8 mouse cellular contexts compared by ENCODE assay signal in the genomic region with DNA sequence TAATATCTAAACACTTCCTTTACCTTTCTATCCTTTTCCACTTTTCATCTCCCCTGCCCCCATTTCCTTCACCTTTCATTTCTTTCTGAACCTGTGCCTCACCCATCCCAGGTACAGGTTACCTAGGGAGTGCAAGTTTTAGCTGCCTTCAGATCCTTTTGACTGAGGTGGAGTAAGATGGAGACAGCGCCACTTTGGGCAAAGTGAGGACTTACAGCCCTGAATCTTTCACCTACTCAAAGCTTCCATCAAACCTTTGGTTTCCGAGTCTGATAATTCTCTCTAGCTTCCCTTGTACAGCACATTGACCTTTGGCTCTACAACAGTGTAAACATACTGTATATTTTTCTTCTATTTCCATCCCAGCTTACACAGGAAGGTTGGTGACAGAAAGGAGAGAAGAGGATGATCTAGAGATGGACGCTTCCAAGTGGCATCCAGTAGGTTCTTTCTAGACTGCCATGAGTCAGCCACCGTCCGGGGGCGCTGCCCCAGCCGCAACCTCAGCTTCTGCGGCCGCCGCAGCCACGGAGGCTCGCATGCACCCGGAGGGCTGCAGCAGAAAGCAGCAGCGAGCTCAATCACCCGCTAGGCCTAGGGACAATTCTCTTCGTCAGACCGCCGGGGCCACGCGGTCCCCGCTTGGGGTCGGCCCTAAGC. TPM values are rescaled to one million over a fixed set of nuclear protein-coding genes. Genes with fewer than 3 reads are reported as not detected.
DNase-seq lines count a peak whose midpoint lies in the region; ATAC-seq lines count a peak whose summit lies in the region.

No protein-coding gene starts in this region.

- no peak overlapping the region for H3K27ac ChIP-seq in kidney, embryonic 16.5 days (ENCODE audit: low read length)
- peak overlapping the region; percentile 95 for H3K27ac ChIP-seq in forebrain, embryonic 14.5 days (ENCODE audit: low read depth, low read length)
- no peak overlapping the region for H3K27ac ChIP-seq in liver, embryonic 12.5 days
- no peak overlapping the region for H3K27ac ChIP-seq in stomach, embryonic 14.5 days (ENCODE audit: low read length)

- peaks cover 60% of the 10 kb centered on the region for H3K27me3 ChIP-seq in kidney, embryonic 16.5 days (ENCODE audit: insufficient read depth, low read length)
- no peaks in the 10 kb centered on the region for H3K27me3 ChIP-seq in forebrain, embryonic 14.5 days (replicated peaks; ENCODE audit: control insufficient read depth, insufficient read depth, low read length)
- peaks cover 61% of the 10 kb centered on the region for H3K27me3 ChIP-seq in liver, embryonic 12.5 days (replicated peaks)
- peaks cover 29% of the 10 kb centered on the region for H3K27me3 ChIP-seq in stomach, embryonic 14.5 days (ENCODE audit: control insufficient read depth, insufficient read depth, low read length)

- H3K36me3 ChIP-seq in kidney, embryonic 16.5 days (ENCODE audit: insufficient read depth, low read length) = no peaks in the 10 kb centered on the region
- peaks cover 20% of the 10 kb centered on the region for H3K36me3 ChIP-seq in forebrain, embryonic 14.5 days (ENCODE audit: control insufficient read depth, insufficient read depth, low read length)
- H3K36me3 ChIP-seq in liver, embryonic 12.5 days = no peaks in the 10 kb centered on the region
- no peaks in the 10 kb centered on the region for H3K36me3 ChIP-seq in stomach, embryonic 14.5 days (ENCODE audit: control insufficient read depth, insufficient read depth, low read length)

- peak overlapping the region; percentile 90 for H3K4me2 ChIP-seq in kidney, embryonic 16.5 days (replicated peaks; ENCODE audit: low read depth, low read length)
- peak overlapping the region; percentile 90 for H3K4me2 ChIP-seq in forebrain, embryonic 14.5 days (ENCODE audit: low read length)
- H3K4me2 ChIP-seq in liver, embryonic 12.5 days = peak overlapping the region; percentile 68
- H3K4me2 ChIP-seq in stomach, embryonic 14.5 days (replicated peaks; ENCODE audit: low read depth, low read length) = peak overlapping the region; percentile 56

- peaks cover 16% of the 10 kb centered on the region for H3K4me1 ChIP-seq in kidney, embryonic 16.5 days (ENCODE audit: insufficient read depth, low read length)
- H3K4me1 ChIP-seq in forebrain, embryonic 14.5 days (ENCODE audit: control insufficient read depth, insufficient read depth, low read length) = peaks cover 14% of the 10 kb centered on the region
- H3K4me1 ChIP-seq in liver, embryonic 12.5 days = peaks cover 6% of the 10 kb centered on the region; the same call in 1 of the 2 replicates
- H3K4me1 ChIP-seq in stomach, embryonic 14.5 days (ENCODE audit: control insufficient read depth, insufficient read depth, low read length) = peaks cover 11% of the 10 kb centered on the region; the same call in 1 of the 2 replicates

- H3K9ac ChIP-seq in kidney, embryonic 16.5 days (replicated peaks; ENCODE audit: low read length) = no peak overlapping the region
- H3K9ac ChIP-seq in forebrain, embryonic 14.5 days (ENCODE audit: low read length) = peak overlapping the region; percentile 97
- no peak overlapping the region for H3K9ac ChIP-seq in liver, embryonic 12.5 days
- no peak overlapping the region for H3K9ac ChIP-seq in stomach, embryonic 14.5 days (replicated peaks; ENCODE audit: low read depth, low read length)

- WGBS in kidney, embryonic 16.5 days = under 1% methylated on average over 22 of the region's 22 CpGs
- WGBS in forebrain, embryonic 14.5 days = under 1% methylated on average over 22 of the region's 22 CpGs
- 1% methylated on average over 22 of the region's 22 CpGs for WGBS in liver, embryonic 12.5 days (ENCODE audit: insufficient replicate concordance)
- under 1% methylated on average over 22 of the region's 22 CpGs for WGBS in stomach, embryonic 14.5 days

- no peaks in the 10 kb centered on the region for H3K9me3 ChIP-seq in kidney, embryonic 16.5 days (ENCODE audit: low read length)
- H3K9me3 ChIP-seq in forebrain, embryonic 14.5 days (replicated peaks; ENCODE audit: control insufficient read depth, low read length) = no peaks in the 10 kb centered on the region
- H3K9me3 ChIP-seq in liver, embryonic 12.5 days (replicated peaks) = no peaks in the 10 kb centered on the region
- H3K9me3 ChIP-seq in stomach, embryonic 14.5 days (ENCODE audit: control insufficient read depth, low read depth, low read length) = no peaks in the 10 kb centered on the region

- DNase-seq in kidney, postnatal 36 days = no peak
- peak; percentile 88 for DNase-seq in brain, adult 2 months (ENCODE audit: low read depth, low spot score)
- DNase-seq in forebrain, embryonic 14.5 days (ENCODE audit: low spot score) = peak; percentile 60
- no peak for DNase-seq in urinary bladder, postnatal 25 days (ENCODE audit: low spot score)
- no peak for DNase-seq in gastrocnemius, postnatal 10 days

- peak overlapping the region; percentile 56 for H3K4me3 ChIP-seq in kidney, embryonic 16.5 days (ENCODE audit: low read length)
- H3K4me3 ChIP-seq in forebrain, embryonic 14.5 days (ENCODE audit: low read depth, low read length) = peak overlapping the region; percentile 84
- peak overlapping the region; percentile 47 for H3K4me3 ChIP-seq in liver, embryonic 12.5 days
- H3K4me3 ChIP-seq in stomach, embryonic 14.5 days (ENCODE audit: low read depth, low read length) = peak overlapping the region; percentile 33

- no peak; the same call in 1 of the 2 replicates for ATAC-seq in kidney, embryonic 16.5 days (ENCODE audit: low FRiP score, low TSS enrichment)
- no peak; the same call in 1 of the 2 replicates for ATAC-seq in forebrain, embryonic 14.5 days
- no peak for ATAC-seq in liver, embryonic 12.5 days
- ATAC-seq in stomach, embryonic 14.5 days (ENCODE audit: insufficient number of reproducible peaks, insufficient read depth, low FRiP score, low read depth) = no peak; the same call in 1 of the 2 replicates

RNA-seq across cellular contexts. Expression of a gene that starts 2.7 kb away (rescaled TPM):
- polyA plus RNA-seq in kidney, embryonic 16.5 days (2015; fragmentation: Nextera tagmentation; extraction: Ambion mirVana) = 0.35 and 1.2 TPM in 2 replicates
- 47.0 and 74.8 TPM in 2 replicates for polyA plus RNA-seq in forebrain, embryonic 14.5 days (2014; fragmentation: Nextera tagmentation; extraction: Ambion mirVana)
- 0.10 and 0.14 TPM in 2 replicates for polyA plus RNA-seq in liver, embryonic 12.5 days (2016; fragmentation: Nextera tagmentation; extraction: Ambion mirVana)
- 3.2 and 5.7 TPM in 2 replicates for polyA plus RNA-seq in stomach, embryonic 14.5 days (2014; fragmentation: Nextera tagmentation; extraction: Ambion mirVana)
- under 1 TPM; 0.16 to 0.56 TPM for total RNA-seq in gastrocnemius, postnatal 10 days (2021)

RNA-seq across cellular contexts. Expression of a gene that starts 52.4 kb away (rescaled TPM):
- not detected in 2 replicates for polyA plus RNA-seq in kidney, embryonic 16.5 days (2015; fragmentation: Nextera tagmentation; extraction: Ambion mirVana)
- 8.3 and 14.9 TPM in 2 replicates for polyA plus RNA-seq in forebrain, embryonic 14.5 days (2014; fragmentation: Nextera tagmentation; extraction: Ambion mirVana)
- polyA plus RNA-seq in liver, embryonic 12.5 days (2016; fragmentation: Nextera tagmentation; extraction: Ambion mirVana) = not detected in 2 replicates
- 1.1 and 1.2 TPM in 2 replicates for polyA plus RNA-seq in stomach, embryonic 14.5 days (2014; fragmentation: Nextera tagmentation; extraction: Ambion mirVana)
- under 1 TPM in 1 of 2 experiments, not detected in 1; 0.52 TPM for total RNA-seq in gastrocnemius, postnatal 10 days (2021)

Comparison
In these comparisons a context has a peak if more than half of its experiments do, and no peak if none do; other contexts are left out.
1. H3K4me3 ChIP-seq: peak in every context shown above with its lines; median percentile 84 in forebrain, embryonic 14.5 days; 56 in kidney, embryonic 16.5 days; 47 in liver, embryonic 12.5 days; 33 in stomach, embryonic 14.5 days.
2. DNase-seq: peak in brain, adult 2 months (single experiment) and forebrain, embryonic 14.5 days (single experiment); none in kidney, postnatal 36 days (0 of 2), urinary bladder, postnatal 25 days (single experiment) and gastrocnemius, postnatal 10 days (single experiment).
3. Peak in every context shown above with its lines, with median percentiles within 50 percentile points of each other: H3K4me2 ChIP-seq.